Mouse (Mus musculus) kidney, postnatal 0 days (tissue): ENCODE measurements at regions not wholly inside any gene's neighbourhood (a gene's known extent, or its start where the extent isn't known, plus 50 kb on each side); places are given as distances from the start of the nearest gene placed in this dataset.
A peak's percentile ranks its signal among the peaks of the same experiment; 100 is the strongest.

Experiments
- ATAC-seq: fragments of 200-750 bp; cut with Nextera tagmentation; replicated peaks from 2 replicates; pipeline ENCODE4 v1.8.0; 2017; ENCODE audit warnings: low read depth, moderate number of reproducible peaks, moderate TSS enrichment, moderate library complexity; ENCODE audit not compliant: low FRiP score
- DNase-seq: peaks from one replicate; pipeline ENCODE4 v3.0.0-alpha.2; 2016; ENCODE audit warnings: low spot score
- H3K27ac ChIP-seq: fragments of 300-500 bp; sonication (generic); 2 replicates; pipeline ENCODE4 v1.5.1; 2014; ENCODE audit warnings: mild to moderate bottlenecking
- H3K27me3 ChIP-seq: fragments of 300-500 bp; sonication (generic); 2 replicates; pipeline ENCODE4 v1.6.1; 2014; ENCODE audit warnings: low read length, mixed read lengths; ENCODE audit not compliant: insufficient read depth
- H3K36me3 ChIP-seq: fragments of 300-500 bp; sonication (generic); 2 replicates; pipeline ENCODE4 v1.6.1; 2014; ENCODE audit warnings: low read length, mixed read lengths; ENCODE audit not compliant: insufficient read depth
- H3K4me1 ChIP-seq: fragments of 300-500 bp; sonication (generic); replicated peaks from 2 replicates; pipeline ENCODE4 v1.6.1; 2014; ENCODE audit warnings: antibody characterized with exemption, low read length, mixed read lengths; ENCODE audit not compliant: insufficient read depth
- H3K4me2 ChIP-seq: fragments of 300-500 bp; sonication (generic); 2 replicates; pipeline ENCODE4 v1.6.1; 2014; ENCODE audit warnings: mild to moderate bottlenecking, low read length, moderate library complexity, mixed read lengths
- H3K4me3 ChIP-seq: fragments of 300-500 bp; sonication (generic); replicated peaks from 2 replicates; pipeline ENCODE4 v1.5.1; 2014; ENCODE audit warnings: low read depth, low read length
- H3K9ac ChIP-seq: fragments of 300-500 bp; sonication (generic); 2 replicates; pipeline ENCODE4 v1.6.1; 2014; ENCODE audit warnings: low read depth, low read length
- H3K9me3 ChIP-seq: fragments of 300-500 bp; sonication (generic); replicated peaks from 2 replicates; pipeline ENCODE4 v1.6.1; 2016; ENCODE audit warnings: low read length, inconsistent platforms, mixed read lengths
- CTCF ChIP-seq: IDR thresholded peaks from 2 replicates; pipeline ENCODE4 v1.5.1; 2016; ENCODE audit warnings: antibody characterized with exemption, low read depth, mild to moderate bottlenecking, moderate library complexity
- WGBS: fragments of 180-500 bp; shearing (Covaris S2); extraction: QIAGEN DNeasy Blood & Tissue Kit; methylation state at CpG from one replicate; pipeline ENCODE4 v1.1.7; 2014; 5-methylcytosine and 5-hydroxymethylcytosine counted together

- Histone ChIP-seq H3K27me3 (no peaks in the 10 kb centered on the region), H3K4me1 (no peaks in the 10 kb centered on the region), H3K9me3 (no peaks in the 10 kb centered on the region), H3K36me3 (no peaks in the 10 kb centered on the region), H3K4me2 (no peak overlapping the region), H3K9ac (no peak overlapping the region), H3K4me3 (no peak overlapping the region), H3K27ac (no peak overlapping the region)
- ATAC-seq (no peak), DNase-seq (no peak)
- no peak for TF ChIP-seq CTCF
- WGBS: 65% methylated on average over 16 of the region's 16 CpGs
Observed at GRCm38 (mm10) chr2:170945401-170946105, 213.9 kb downstream of the Dok5 start.

GRCm38 (mm10) chr2:170946106-170946657 lies 214.6 kb downstream of the Dok5 start:
- Histone ChIP-seq H3K4me2 (no peak overlapping the region), H3K9ac (no peak overlapping the region), H3K4me1 (no peaks in the 10 kb centered on the region), H3K9me3 (no peaks in the 10 kb centered on the region), H3K27me3 (no peaks in the 10 kb centered on the region), H3K36me3 (no peaks in the 10 kb centered on the region), H3K4me3 (no peak overlapping the region), H3K27ac (no peak overlapping the region)
- 65% methylated on average over 15 of the region's 15 CpGs for WGBS
- ATAC-seq (no peak), DNase-seq (no peak)
- TF ChIP-seq CTCF: no peak

- Histone ChIP-seq H3K9me3 (no peaks in the 10 kb centered on the region), H3K4me3 (no peak overlapping the region), H3K4me1 (no peaks in the 10 kb centered on the region), H3K36me3 (no peaks in the 10 kb centered on the region), H3K9ac (no peak overlapping the region), H3K27ac (no peak overlapping the region), H3K4me2 (no peak overlapping the region), H3K27me3 (no peaks in the 10 kb centered on the region)
- no peak for TF ChIP-seq CTCF
- ATAC-seq: no peak
- DNase-seq: no peak
- 89% methylated on average over 8 of the region's 8 CpGs for whole genome bisulfite sequencing
Observed at GRCm38 (mm10) chr2:170947236-170947635, 215.6 kb downstream of the Dok5 start.

- Histone ChIP-seq H3K27ac (no peak overlapping the region), H3K36me3 (no peaks in the 10 kb centered on the region), H3K4me3 (no peak overlapping the region), H3K4me2 (no peak overlapping the region), H3K9me3 (no peaks in the 10 kb centered on the region), H3K4me1 (no peaks in the 10 kb centered on the region), H3K9ac (no peak overlapping the region), H3K27me3 (no peaks in the 10 kb centered on the region)
- ATAC-seq: no peak
- WGBS: 95% methylated on average over 17 of the region's 17 CpGs
- TF ChIP-seq CTCF: no peak
- DNase-seq: no peak
Observed at GRCm38 (mm10) chr2:170954626-170955025, 223.0 kb downstream of the Dok5 start.

- WGBS: 83% methylated on average over 3 of the region's 3 CpGs
- H3K27me3 ChIP-seq: no peaks in the 10 kb centered on the region
- no peaks in the 10 kb centered on the region for H3K36me3 ChIP-seq
- ATAC-seq: no peak
- no peak overlapping the region for H3K27ac ChIP-seq
- no peak for DNase-seq
- no peak overlapping the region for H3K4me3 ChIP-seq
- no peaks in the 10 kb centered on the region for H3K9me3 ChIP-seq
- no peak overlapping the region for H3K9ac ChIP-seq
- H3K4me1 ChIP-seq: no peaks in the 10 kb centered on the region
- no peak for TF ChIP-seq CTCF
- no peak overlapping the region for H3K4me2 ChIP-seq
Observed at GRCm38 (mm10) chr2:170956766-170957165, 225.2 kb downstream of the Dok5 start.

GRCm38 (mm10) chr2:170960396-170960795 lies 228.8 kb downstream of the Dok5 start:
- H3K36me3 ChIP-seq: no peaks in the 10 kb centered on the region
- no peak overlapping the region for H3K9ac ChIP-seq
- H3K27ac ChIP-seq: no peak overlapping the region
- H3K4me1 ChIP-seq: no peaks in the 10 kb centered on the region
- H3K27me3 ChIP-seq: no peaks in the 10 kb centered on the region
- WGBS: 31% methylated on average over 4 of the region's 4 CpGs
- H3K9me3 ChIP-seq: no peaks in the 10 kb centered on the region
- ATAC-seq (no peak), DNase-seq (peak; percentile 47)
- TF ChIP-seq CTCF: no peak
- H3K4me3 ChIP-seq: no peak overlapping the region
- no peak overlapping the region for H3K4me2 ChIP-seq
